Mouse (Mus musculus) layer of hippocampus, adult 8-10 months (tissue): ENCODE measurements around the gene Lmtk2. TPM values are rescaled to one million over a fixed set of nuclear protein-coding genes. Genes with fewer than 3 reads are reported as not detected.
A peak's percentile ranks its signal among the peaks of the same experiment; 100 is the strongest.

Experiments
- DNase-seq, 2 experiments: peaks; one replicate each; pipeline ENCODE4 v3.0.0; 2022; ENCODE audit warnings: low spot score in 2 of 2
- total RNA-seq, 4 experiments: library from RNA; stranded (reverse); gene quantifications; 2 replicates each; pipeline ENCODE4 v1.2.4; 2022

Lmtk2 gene
- 100 to 1,000 TPM in 2 of 4 experiments, 10 to 100 TPM in 2; 76.3 to 105 (median 90.6) TPM for total RNA-seq

GRCm38 (mm10) chr5:144100149-144100935 lies at the start of gene Lmtk2:
Lmtk2 (plus strand) TSS chr5:144100436.
- peak; percentile 95 to 98 for DNase-seq

GRCm38 (mm10) chr5:144051268-144051667 lies 49.0 kb upstream of the Lmtk2 start:
- no peak for DNase-seq

- DNase-seq, result no peak
Measured at GRCm38 (mm10) chr5:144053450-144053849, 46.8 kb upstream of the Lmtk2 start.

GRCm38 (mm10) chr5:144054340-144054739 lies 45.9 kb upstream of the Lmtk2 start:
- DNase-seq, result no peak

GRCm38 (mm10) chr5:144064093-144064492 lies 36.1 kb upstream of the Lmtk2 start:
- no peak for DNase-seq

GRCm38 (mm10) chr5:144066036-144066435 lies 34.2 kb upstream of the Lmtk2 start:
- no peak for DNase-seq

GRCm38 (mm10) chr5:144070064-144070463 lies 30.2 kb upstream of the Lmtk2 start:
- DNase-seq, result no peak

GRCm38 (mm10) chr5:144071249-144071648 lies 29.0 kb upstream of the Lmtk2 start:
- DNase-seq, result no peak

GRCm38 (mm10) chr5:144077541-144077940 lies 22.7 kb upstream of the Lmtk2 start:
- no peak for DNase-seq

GRCm38 (mm10) chr5:144080886-144081285 lies 19.4 kb upstream of the Lmtk2 start:
- DNase-seq, result no peak

GRCm38 (mm10) chr5:144082006-144082405 lies 18.2 kb upstream of the Lmtk2 start:
- no peak for DNase-seq

- no peak for DNase-seq
Measured at GRCm38 (mm10) chr5:144083521-144083920, 16.7 kb upstream of the Lmtk2 start.

- DNase-seq, result no peak
Measured at GRCm38 (mm10) chr5:144084271-144084670, 16.0 kb upstream of the Lmtk2 start.

GRCm38 (mm10) chr5:144085696-144086095 lies 14.5 kb upstream of the Lmtk2 start:
- DNase-seq, result no peak

- DNase-seq, result no peak
Measured at GRCm38 (mm10) chr5:144086494-144086893, 13.7 kb upstream of the Lmtk2 start.

GRCm38 (mm10) chr5:144088354-144088753 lies 11.9 kb upstream of the Lmtk2 start:
- DNase-seq, result no peak

GRCm38 (mm10) chr5:144095461-144095970 lies 4.7 kb upstream of the Lmtk2 start:
- DNase-seq, result no peak

- no peak for DNase-seq
Measured at GRCm38 (mm10) chr5:144097902-144098639, 2.2 kb upstream of the Lmtk2 start.

- DNase-seq, result no peak
Measured at GRCm38 (mm10) chr5:144098640-144098929, 1.7 kb upstream of the Lmtk2 start.

- DNase-seq, result no peak
Measured at GRCm38 (mm10) chr5:144100948-144101347, 712 bp downstream of the Lmtk2 start.

GRCm38 (mm10) chr5:144105070-144105469 lies 4.8 kb downstream of the Lmtk2 start:
- no peak for DNase-seq

- no peak for DNase-seq
Measured at GRCm38 (mm10) chr5:144105471-144106129, 5.4 kb downstream of the Lmtk2 start.
